Mouse (Mus musculus): ENCODE data around the gene Rab44. TPM values are rescaled to one million over a fixed set of nuclear protein-coding genes. Genes with fewer than 3 reads are reported as not detected.

The Rab44 gene
- polyA plus RNA-seq, 1 experiment from 2014 or later, result 1.4 TPM

DNA sequence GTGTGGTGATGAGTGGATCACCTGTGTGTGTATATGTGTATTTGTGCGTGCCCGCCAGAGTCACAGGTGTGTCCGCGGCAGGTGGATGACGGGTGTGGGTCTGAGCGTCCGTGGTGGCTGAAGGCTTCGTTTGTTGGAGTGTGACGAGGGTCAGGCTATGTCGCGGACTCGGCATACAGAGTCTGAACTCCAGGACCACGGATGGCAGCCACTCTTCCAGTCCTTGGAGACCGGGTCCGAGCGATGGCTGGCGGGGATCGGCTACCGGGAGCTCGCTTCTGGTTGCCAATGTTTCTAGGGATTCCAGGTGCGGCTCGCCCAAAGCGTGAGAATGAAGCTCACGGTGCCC is 20.0 kb upstream of the Rab44 start:
- peak overlapping the region; percentile 93 for H3K27ac ChIP-seq (replicated peaks)
- DNase-seq (ENCODE audit: low spot score) (no peak), ATAC-seq (ENCODE audit: low FRiP score, low TSS enrichment) (no peak)
- 0 out of 2 replicates have a peak, but pooled peaks cover 2% of the 10 kb centered on the region for H3K4me1 ChIP-seq (replicated peaks; ENCODE audit: control insufficient read depth, insufficient read depth)
- peaks cover 5% of the 10 kb centered on the region; the same call in 1 of the 2 replicates for H3K36me3 ChIP-seq (ENCODE audit: control insufficient read depth, insufficient read depth, low read length)
- H3K9me3 ChIP-seq (ENCODE audit: control insufficient read depth, low read length), result no peaks in the 10 kb centered on the region
- under 1% methylated on average over 23 of the region's 24 CpGs for WGBS
- peak overlapping the region; percentile 92 for H3K4me2 ChIP-seq (replicated peaks; ENCODE audit: low read depth)
- H3K27me3 ChIP-seq (ENCODE audit: control insufficient read depth, insufficient read depth, low read length), result no peaks in the 10 kb centered on the region
- H3K4me3 ChIP-seq (ENCODE audit: low read depth, low read length), result peak overlapping the region; percentile 65
- H3K9ac ChIP-seq (ENCODE audit: low read length), result peak overlapping the region; percentile 82
- TF ChIP-seq EP300 (optimal IDR thresholded peaks at IDR 0.05), result no peak
- TF ChIP-seq CTCF (IDR thresholded peaks at IDR 0.05; ENCODE audit: low read depth), result no peak

DNA sequence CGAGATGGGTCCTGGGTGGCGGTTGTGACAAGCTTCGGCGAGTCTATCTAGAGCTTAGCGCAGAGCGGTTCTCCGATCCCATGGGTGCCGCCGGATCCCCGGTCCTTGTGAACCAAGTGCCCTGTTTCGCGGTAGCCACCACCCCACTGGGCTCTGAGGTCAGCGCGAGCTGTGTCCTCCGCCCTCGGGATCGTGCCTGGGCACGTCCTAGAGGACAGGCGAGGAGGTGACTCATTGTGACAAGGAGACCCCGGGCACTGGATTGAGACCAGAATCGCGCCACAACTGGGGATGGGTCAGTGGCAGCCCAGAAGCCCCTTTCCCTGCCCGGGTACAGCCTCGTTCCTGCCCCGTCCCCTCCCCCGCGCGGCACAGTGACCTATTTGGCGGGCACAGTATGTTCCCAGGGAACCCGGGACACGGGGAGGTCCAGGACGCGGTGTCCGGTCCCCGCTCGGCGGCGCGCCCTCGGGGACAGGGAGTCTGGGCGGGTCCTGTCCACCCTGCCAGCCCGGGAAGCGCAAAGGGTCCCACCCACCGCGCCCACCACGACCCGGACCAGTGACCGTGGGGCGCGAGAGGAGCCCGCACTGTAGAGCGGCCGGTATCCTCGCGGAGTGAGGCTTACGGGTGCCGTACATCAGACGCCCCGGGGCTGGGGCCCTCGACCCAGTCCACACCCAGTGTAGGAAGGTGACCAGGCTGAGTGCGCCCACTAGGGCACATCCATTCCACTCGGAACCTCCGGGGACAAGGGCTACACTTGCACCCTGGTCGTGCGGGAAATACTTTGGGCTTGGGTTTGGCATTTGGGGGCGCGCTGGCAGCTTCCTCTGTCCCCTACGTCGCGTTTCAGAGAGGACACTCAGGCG is 19.4 kb upstream of the Rab44 start:
- TF ChIP-seq EP300 (optimal IDR thresholded peaks at IDR 0.05) (no peak), CTCF (IDR thresholded peaks at IDR 0.05; ENCODE audit: low read depth) (no peak)
- ATAC-seq (ENCODE audit: low FRiP score, low TSS enrichment) (peak; percentile 49), DNase-seq (ENCODE audit: low spot score) (peak; percentile 74)
- Histone ChIP-seq H3K4me1 (replicated peaks; ENCODE audit: control insufficient read depth, insufficient read depth) (0 out of 2 replicates have a peak, but pooled peaks cover 2% of the 10 kb centered on the region), H3K4me2 (replicated peaks; ENCODE audit: low read depth) (peak overlapping the region; percentile 92), H3K27ac (replicated peaks) (peak overlapping the region; percentile 93), H3K27me3 (ENCODE audit: control insufficient read depth, insufficient read depth, low read length) (no peaks in the 10 kb centered on the region), H3K9ac (ENCODE audit: low read length) (peak overlapping the region; percentile 82), H3K4me3 (ENCODE audit: low read depth, low read length) (peak overlapping the region; percentile 65), H3K9me3 (ENCODE audit: control insufficient read depth, low read length) (no peaks in the 10 kb centered on the region), H3K36me3 (ENCODE audit: control insufficient read depth, insufficient read depth, low read length) (peaks cover 5% of the 10 kb centered on the region; the same call in 1 of the 2 replicates)
- WGBS, result under 1% methylated on average over 69 of the region's 71 CpGs

DNA sequence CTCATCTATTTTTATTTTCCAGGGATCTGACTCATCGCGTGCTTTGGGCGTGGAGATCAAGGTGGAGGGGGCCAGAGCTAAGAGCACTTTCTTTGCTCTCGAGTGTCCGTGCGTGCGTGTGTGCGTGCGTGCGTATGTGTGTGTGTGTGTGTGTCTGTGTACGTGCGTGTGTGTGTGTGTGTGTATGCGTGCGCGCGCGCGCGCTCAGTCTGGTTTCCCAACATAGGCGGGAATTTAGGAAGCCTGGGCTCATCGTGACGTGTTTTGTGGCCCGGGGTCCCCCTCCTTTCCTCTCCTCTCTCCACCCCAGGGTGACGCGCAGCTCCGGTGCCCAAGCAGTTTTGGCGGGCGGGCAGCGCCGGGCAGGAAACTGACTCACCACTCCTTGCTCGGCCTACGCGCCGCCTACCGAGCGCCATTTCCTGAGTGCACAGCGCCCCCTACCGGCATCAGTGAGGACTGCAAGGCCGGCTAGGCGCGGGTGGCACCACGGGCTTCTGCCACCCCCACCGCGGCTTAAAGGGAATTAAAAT is 18.7 kb upstream of the Rab44 start:
- H3K4me2 ChIP-seq (replicated peaks; ENCODE audit: low read depth), result peak overlapping the region; percentile 92
- peaks cover 5% of the 10 kb centered on the region; the same call in 1 of the 2 replicates for H3K36me3 ChIP-seq (ENCODE audit: control insufficient read depth, insufficient read depth, low read length)
- no peaks in the 10 kb centered on the region for H3K27me3 ChIP-seq (ENCODE audit: control insufficient read depth, insufficient read depth, low read length)
- under 1% methylated on average over 43 of the region's 44 CpGs for WGBS
- TF ChIP-seq EP300 (optimal IDR thresholded peaks at IDR 0.05) (peak; percentile 86), CTCF (IDR thresholded peaks at IDR 0.05; ENCODE audit: low read depth) (peak; percentile 100)
- DNase-seq (ENCODE audit: low spot score) (peak; percentile 97), ATAC-seq (ENCODE audit: low FRiP score, low TSS enrichment) (peak; percentile 86)
- 0 out of 2 replicates have a peak, but pooled peaks cover 2% of the 10 kb centered on the region for H3K4me1 ChIP-seq (replicated peaks; ENCODE audit: control insufficient read depth, insufficient read depth)
- H3K27ac ChIP-seq (replicated peaks), result peak overlapping the region; percentile 93
- peak overlapping the region; percentile 82 for H3K9ac ChIP-seq (ENCODE audit: low read length)
- peak overlapping the region; percentile 65 for H3K4me3 ChIP-seq (ENCODE audit: low read depth, low read length)
- no peaks in the 10 kb centered on the region for H3K9me3 ChIP-seq (ENCODE audit: control insufficient read depth, low read length)

DNA sequence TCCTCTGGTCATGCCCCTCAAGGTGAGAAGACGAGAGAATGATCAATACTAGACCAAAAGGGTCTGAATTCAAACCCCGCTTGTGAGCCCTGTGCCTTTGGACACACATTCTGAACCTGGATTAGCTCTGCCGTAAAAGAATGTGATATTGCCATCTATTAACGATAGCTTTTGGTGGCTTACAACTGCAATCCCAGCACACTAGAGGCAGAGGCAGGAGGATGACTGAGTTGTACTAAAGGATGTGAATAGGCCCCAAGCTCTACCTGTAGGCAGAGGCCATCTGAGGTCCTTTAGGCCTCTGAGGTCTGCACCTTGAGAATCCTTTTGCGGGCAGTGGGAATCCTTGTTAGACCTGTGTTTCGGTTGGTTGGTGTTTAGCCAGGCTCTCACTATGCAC is 17.7 kb upstream of the Rab44 start:
- no peak for TF ChIP-seq EP300 (optimal IDR thresholded peaks at IDR 0.05)
- 83% methylated on average over 6 of the region's 6 CpGs for WGBS
- H3K9ac ChIP-seq (ENCODE audit: low read length), result no peak overlapping the region
- DNase-seq (ENCODE audit: low spot score) (no peak), ATAC-seq (ENCODE audit: low FRiP score, low TSS enrichment) (no peak)
- H3K4me3 ChIP-seq (ENCODE audit: low read depth, low read length), result no peak overlapping the region
- H3K27me3 ChIP-seq (ENCODE audit: control insufficient read depth, insufficient read depth, low read length), result no peaks in the 10 kb centered on the region
- H3K4me1 ChIP-seq (replicated peaks; ENCODE audit: control insufficient read depth, insufficient read depth), result 0 out of 2 replicates have a peak, but pooled peaks cover 2% of the 10 kb centered on the region
- no peak overlapping the region; the same call in 1 of the 2 replicates for H3K27ac ChIP-seq (replicated peaks)
- H3K36me3 ChIP-seq (ENCODE audit: control insufficient read depth, insufficient read depth, low read length), result peaks cover 5% of the 10 kb centered on the region; the same call in 1 of the 2 replicates
- H3K4me2 ChIP-seq (replicated peaks; ENCODE audit: low read depth), result peak overlapping the region; percentile 23; the same call in 1 of the 2 replicates
- H3K9me3 ChIP-seq (ENCODE audit: control insufficient read depth, low read length), result no peaks in the 10 kb centered on the region

DNA sequence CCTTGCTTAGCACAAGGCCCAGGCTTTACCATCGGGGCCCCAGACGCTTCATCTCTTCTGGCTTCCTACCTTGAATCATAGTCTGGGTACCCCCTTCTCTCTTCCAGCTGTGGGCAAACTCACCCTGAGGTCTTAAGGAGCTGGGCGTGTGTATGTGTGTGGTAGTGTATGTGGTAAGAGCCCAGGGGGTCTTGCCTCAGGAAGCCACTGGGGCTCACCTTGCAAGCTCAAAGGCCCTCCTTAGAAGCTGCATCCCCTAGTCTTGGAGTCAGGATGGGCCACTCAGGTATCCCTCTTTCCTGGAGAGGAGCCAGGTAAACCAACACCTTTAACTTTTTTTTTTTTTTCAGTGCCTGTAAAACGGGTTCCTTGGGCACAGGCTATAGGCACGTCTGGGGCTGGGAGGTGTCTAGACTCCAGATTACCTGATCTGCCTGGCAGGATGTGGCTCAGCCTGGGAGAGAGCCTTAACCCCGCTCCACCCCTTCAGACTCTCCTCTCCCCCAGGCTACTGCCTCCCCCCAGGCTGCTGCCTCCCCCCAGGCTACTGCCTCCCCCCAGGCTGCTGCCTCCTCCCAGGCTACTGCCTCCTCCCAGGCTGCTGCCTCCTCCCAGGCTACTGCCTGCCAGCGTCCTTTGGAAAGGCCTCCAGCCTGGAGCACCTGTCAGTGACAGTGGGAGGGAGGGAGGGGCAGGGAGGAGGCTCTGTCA is 16.9 kb upstream of the Rab44 start:
- Histone ChIP-seq H3K27ac (replicated peaks) (peak overlapping the region; percentile 63), H3K4me2 (replicated peaks; ENCODE audit: low read depth) (peak overlapping the region; percentile 23), H3K9ac (ENCODE audit: low read length) (no peak overlapping the region), H3K4me1 (replicated peaks; ENCODE audit: control insufficient read depth, insufficient read depth) (0 out of 2 replicates have a peak, but pooled peaks cover 2% of the 10 kb centered on the region), H3K9me3 (ENCODE audit: control insufficient read depth, low read length) (no peaks in the 10 kb centered on the region), H3K27me3 (ENCODE audit: control insufficient read depth, insufficient read depth, low read length) (no peaks in the 10 kb centered on the region), H3K4me3 (ENCODE audit: low read depth, low read length) (no peak overlapping the region), H3K36me3 (ENCODE audit: control insufficient read depth, insufficient read depth, low read length) (peaks cover 5% of the 10 kb centered on the region; the same call in 1 of the 2 replicates)
- no peak for TF ChIP-seq CTCF (IDR thresholded peaks at IDR 0.05; ENCODE audit: low read depth)
- TF ChIP-seq EP300 (optimal IDR thresholded peaks at IDR 0.05), result no peak
- DNase-seq (ENCODE audit: low spot score) (peak; percentile 57), ATAC-seq (ENCODE audit: low FRiP score, low TSS enrichment) (no peak)
- WGBS, result 48% methylated on average over 7 of the region's 7 CpGs
